Mouse (Mus musculus): ENCODE results near the gene Cluh. TPM values are rescaled to one million over a fixed set of nuclear protein-coding genes. Genes with fewer than 3 reads are reported as not detected.
A peak's percentile ranks its signal among the peaks of the same experiment; 100 is the strongest.

Gene Cluh
- polyA plus RNA-seq (2012; rRNA removed), result 51.1 and 52.2 TPM in 2 replicates

DNA sequence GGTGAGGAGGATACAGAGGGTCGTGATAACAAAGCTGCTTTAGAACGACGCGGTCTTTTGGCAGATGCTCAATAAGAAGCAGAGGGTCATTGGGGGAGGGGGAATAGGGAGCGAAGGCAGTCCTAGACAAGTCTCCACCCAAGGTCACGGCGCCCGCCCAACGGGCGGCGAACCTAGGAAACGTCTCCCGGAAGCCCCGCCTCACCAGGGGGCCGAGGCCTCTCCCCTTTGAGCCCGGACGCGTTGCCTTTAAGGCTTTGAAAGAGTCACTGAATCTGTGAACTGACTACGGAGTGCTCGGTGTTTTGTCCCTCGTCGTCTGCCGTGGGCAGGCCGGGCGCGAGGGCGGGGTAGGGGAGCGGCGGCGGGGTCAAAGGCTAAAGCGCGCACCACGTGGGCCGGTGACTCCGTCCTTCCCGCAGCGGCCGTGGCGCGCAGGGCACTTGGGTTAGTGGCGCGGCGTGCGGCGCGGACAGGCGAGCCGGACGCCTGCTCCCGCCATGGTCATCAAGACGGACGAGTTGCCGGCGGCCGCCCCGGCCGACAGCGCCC, at the start of gene Cluh:
Gene Cluh, plus strand, starts transcription at position 401 of the 552 bp plus-strand sequence.
- Histone ChIP-seq H3K27ac (ENCODE audit: insufficient read depth, low read length) (peak within 1 kb of the TSS; percentile 90), H3K4me3 (ENCODE audit: insufficient read depth, low read length) (peak within 1 kb of the TSS; percentile 62), H3K4me1 (ENCODE audit: control insufficient read depth, insufficient read depth, low read length) (peaks cover 9% of the 10 kb centered on the region)
- TF ChIP-seq CTCF (IDR thresholded peaks at IDR 0.05; ENCODE audit: extremely low read depth, insufficient read depth, low read length) (no peak), POLR2A (IDR thresholded peaks at IDR 0.05; ENCODE audit: extremely low read depth, insufficient read depth, low read length) (no peak; the same call in 1 of the 2 replicates)

- Histone ChIP-seq H3K27ac (ENCODE audit: insufficient read depth, low read length) (no peak overlapping the region), H3K4me1 (ENCODE audit: control insufficient read depth, insufficient read depth, low read length) (no peaks in the 10 kb centered on the region), H3K4me3 (ENCODE audit: insufficient read depth, low read length) (no peak overlapping the region)
- TF ChIP-seq POLR2A (IDR thresholded peaks at IDR 0.05; ENCODE audit: extremely low read depth, insufficient read depth, low read length) (no peak), CTCF (IDR thresholded peaks at IDR 0.05; ENCODE audit: extremely low read depth, insufficient read depth, low read length) (no peak)
Observed at GRCm38 (mm10) chr11:74602286-74602685, 47.0 kb upstream of the Cluh start.

DNA sequence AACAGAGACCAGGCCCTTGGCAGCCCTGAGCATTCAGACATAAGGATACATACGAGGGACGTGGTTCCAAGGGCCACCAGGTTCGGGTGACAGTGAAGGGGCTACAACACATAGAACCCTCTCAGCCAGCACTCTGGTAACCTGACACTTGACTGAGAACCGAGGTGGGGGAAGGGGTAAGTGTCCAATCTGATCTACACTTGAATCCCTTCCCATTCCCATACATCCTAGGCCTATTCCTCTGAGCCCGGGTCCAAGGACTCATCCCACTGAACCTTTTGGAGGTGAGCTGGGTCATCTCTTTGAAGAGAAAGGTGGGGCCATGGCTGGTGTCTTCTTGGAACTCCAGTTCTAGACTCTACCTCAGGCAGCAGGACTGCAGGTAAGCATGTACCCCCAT, 39.2 kb upstream of the Cluh start:
- TF ChIP-seq POLR2A (IDR thresholded peaks at IDR 0.05; ENCODE audit: extremely low read depth, insufficient read depth, low read length), result no peak
- TF ChIP-seq CTCF (IDR thresholded peaks at IDR 0.05; ENCODE audit: extremely low read depth, insufficient read depth, low read length), result no peak
- Histone ChIP-seq H3K4me1 (ENCODE audit: control insufficient read depth, insufficient read depth, low read length) (no peaks in the 10 kb centered on the region), H3K27ac (ENCODE audit: insufficient read depth, low read length) (no peak overlapping the region), H3K4me3 (ENCODE audit: insufficient read depth, low read length) (peak overlapping the region; percentile 38; the same call in 1 of the 2 replicates)

- TF ChIP-seq CTCF (IDR thresholded peaks at IDR 0.05; ENCODE audit: extremely low read depth, insufficient read depth, low read length), result no peak
- no peak for TF ChIP-seq POLR2A (IDR thresholded peaks at IDR 0.05; ENCODE audit: extremely low read depth, insufficient read depth, low read length)
- no peaks in the 10 kb centered on the region for H3K4me1 ChIP-seq (ENCODE audit: control insufficient read depth, insufficient read depth, low read length)
- no peak within 1 kb of the TSS for H3K27ac ChIP-seq (ENCODE audit: insufficient read depth, low read length)
- H3K4me3 ChIP-seq (ENCODE audit: insufficient read depth, low read length), result peak within 1 kb of the TSS; percentile 38
Observed at GRCm38 (mm10) chr11:74610545-74611176, 38.6 kb upstream of the Cluh start, which contains the start of gene Rap1gap2. Rap1gap2 (minus strand) TSS chr11:74610915.

GRCm38 (mm10) chr11:74611437-74611836, 37.9 kb upstream of the Cluh start:
- Histone ChIP-seq H3K27ac (ENCODE audit: insufficient read depth, low read length) (no peak overlapping the region), H3K4me1 (ENCODE audit: control insufficient read depth, insufficient read depth, low read length) (no peaks in the 10 kb centered on the region), H3K4me3 (ENCODE audit: insufficient read depth, low read length) (peak overlapping the region; percentile 38; the same call in 1 of the 2 replicates)
- TF ChIP-seq POLR2A (IDR thresholded peaks at IDR 0.05; ENCODE audit: extremely low read depth, insufficient read depth, low read length) (no peak), CTCF (IDR thresholded peaks at IDR 0.05; ENCODE audit: extremely low read depth, insufficient read depth, low read length) (no peak)

GRCm38 (mm10) chr11:74613428-74613827, 35.9 kb upstream of the Cluh start:
- Histone ChIP-seq H3K4me1 (ENCODE audit: control insufficient read depth, insufficient read depth, low read length) (no peaks in the 10 kb centered on the region), H3K27ac (ENCODE audit: insufficient read depth, low read length) (no peak overlapping the region), H3K4me3 (ENCODE audit: insufficient read depth, low read length) (no peak overlapping the region)
- TF ChIP-seq POLR2A (IDR thresholded peaks at IDR 0.05; ENCODE audit: extremely low read depth, insufficient read depth, low read length) (no peak), CTCF (IDR thresholded peaks at IDR 0.05; ENCODE audit: extremely low read depth, insufficient read depth, low read length) (no peak)

- H3K27ac ChIP-seq (ENCODE audit: insufficient read depth, low read length), result no peak overlapping the region
- H3K4me1 ChIP-seq (ENCODE audit: control insufficient read depth, insufficient read depth, low read length), result no peaks in the 10 kb centered on the region; the same call in 1 of the 2 replicates
- H3K4me3 ChIP-seq (ENCODE audit: insufficient read depth, low read length), result no peak overlapping the region
- TF ChIP-seq POLR2A (IDR thresholded peaks at IDR 0.05; ENCODE audit: extremely low read depth, insufficient read depth, low read length) (no peak), CTCF (IDR thresholded peaks at IDR 0.05; ENCODE audit: extremely low read depth, insufficient read depth, low read length) (0 out of 2 replicates have a peak, but pooled peaks have one; percentile 2)
Observed at GRCm38 (mm10) chr11:74615571-74615970, 33.7 kb upstream of the Cluh start.

DNA sequence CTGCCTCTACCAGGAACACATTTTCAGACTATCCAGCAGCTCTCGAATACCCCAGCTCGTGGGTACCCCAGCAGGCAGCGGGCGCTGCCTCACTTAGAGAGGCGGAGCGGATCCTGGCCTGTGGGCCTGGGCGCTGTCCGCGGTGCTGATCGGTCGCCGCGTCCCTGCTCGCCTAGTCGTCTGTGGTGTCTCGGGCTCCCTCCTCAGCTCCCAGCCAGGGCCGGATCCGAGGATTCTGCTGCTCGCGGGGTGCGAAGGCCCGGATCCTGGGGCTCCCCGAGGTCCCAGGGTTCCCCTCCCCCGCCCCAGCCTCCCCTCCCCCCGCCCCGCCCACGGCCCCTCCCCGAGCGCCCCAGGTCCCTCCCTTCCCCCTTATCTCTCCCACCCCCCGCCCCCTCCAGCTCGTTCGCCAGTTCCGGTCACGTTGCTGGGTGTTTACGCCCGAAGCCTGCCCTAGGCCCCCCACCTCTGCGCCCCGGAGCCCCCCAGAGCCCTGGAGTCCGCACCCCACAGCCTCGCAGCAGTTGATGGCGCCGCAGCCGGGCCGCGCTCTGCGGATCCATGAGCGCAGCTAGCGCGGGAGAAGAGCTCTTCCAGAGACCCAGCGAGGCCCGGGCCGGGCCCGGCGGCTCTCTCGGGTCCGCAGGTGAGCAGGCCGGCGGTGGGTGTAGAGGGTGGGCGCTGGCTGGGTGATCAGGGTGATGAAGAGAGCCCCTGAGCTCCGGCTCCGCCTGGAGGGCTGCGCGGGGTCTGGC, 29.9 kb upstream of the Cluh start, which contains the start of gene Ccdc92b:
Gene Ccdc92b, plus strand, starts transcription at position 405 of the 755 bp plus-strand sequence.
- Histone ChIP-seq H3K4me1 (ENCODE audit: control insufficient read depth, insufficient read depth, low read length) (peaks cover 4% of the 10 kb centered on the region), H3K27ac (ENCODE audit: insufficient read depth, low read length) (peak within 1 kb of the TSS; percentile 89), H3K4me3 (ENCODE audit: insufficient read depth, low read length) (peak within 1 kb of the TSS; percentile 96)
- TF ChIP-seq POLR2A (IDR thresholded peaks at IDR 0.05; ENCODE audit: extremely low read depth, insufficient read depth, low read length) (no peak), CTCF (IDR thresholded peaks at IDR 0.05; ENCODE audit: extremely low read depth, insufficient read depth, low read length) (no peak)

DNA sequence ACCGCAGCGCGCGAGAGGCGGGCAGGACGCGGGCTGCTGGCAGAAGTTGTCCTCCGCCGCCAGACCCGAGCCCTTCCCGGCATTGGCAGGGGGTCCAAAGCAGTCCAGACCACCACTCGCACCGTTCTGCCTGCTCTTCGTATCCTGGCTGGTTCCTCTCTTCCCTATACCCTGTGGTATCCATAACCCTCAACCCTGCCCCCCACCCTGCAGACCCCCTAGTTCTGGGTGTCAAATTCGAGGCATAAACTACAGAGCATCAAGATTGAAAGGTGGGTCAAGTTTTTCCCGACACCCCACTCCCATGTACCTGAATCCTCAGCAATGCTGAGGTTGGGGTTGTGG, 29.4 kb upstream of the Cluh start:
- TF ChIP-seq CTCF (IDR thresholded peaks at IDR 0.05; ENCODE audit: extremely low read depth, insufficient read depth, low read length), result no peak
- TF ChIP-seq POLR2A (IDR thresholded peaks at IDR 0.05; ENCODE audit: extremely low read depth, insufficient read depth, low read length), result no peak
- Histone ChIP-seq H3K27ac (ENCODE audit: insufficient read depth, low read length) (peak overlapping the region; percentile 89), H3K4me1 (ENCODE audit: control insufficient read depth, insufficient read depth, low read length) (peaks cover 4% of the 10 kb centered on the region), H3K4me3 (ENCODE audit: insufficient read depth, low read length) (peak overlapping the region; percentile 96)

Data from cortical plate, adult 2 months (tissue).